Mouse (Mus musculus): ENCODE measurements around the gene Lrrc74a. TPM values are rescaled to one million over a fixed set of nuclear protein-coding genes. Genes with fewer than 3 reads are reported as not detected.
A peak's percentile ranks its signal among the peaks of the same experiment; 100 is the strongest.

The Lrrc74a gene
- total RNA-seq, 2 experiments from 2014 or later: not detected

DNA sequence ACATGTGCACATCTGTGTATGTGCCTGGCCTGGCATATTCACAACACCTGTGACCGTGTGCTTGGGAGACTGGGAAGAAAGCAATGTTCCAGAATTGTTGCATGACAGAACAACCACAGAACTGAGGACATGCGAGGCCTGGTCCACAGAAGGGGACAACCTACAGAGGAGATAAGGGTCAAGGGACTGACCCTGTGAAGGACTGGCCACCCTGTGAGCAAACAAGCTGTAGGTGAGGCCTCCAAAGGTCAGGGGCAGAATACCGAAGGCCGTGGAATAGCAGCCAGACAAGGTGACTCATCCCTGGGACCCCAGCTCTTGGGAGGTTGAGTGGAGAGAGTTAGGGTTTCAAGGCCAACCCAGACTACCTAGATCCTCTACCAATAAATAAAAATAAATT, 63.6 kb downstream of the Lrrc74a start:
- no peak for DNase-seq (ENCODE audit: low spot score in 2 of 2)
- Histone ChIP-seq H3K27ac (peak overlapping the region; percentile 68; the same call in 1 of the 2 replicates), H3K4me3 (no peak overlapping the region)
- no peak for TF ChIP-seq CTCF (conservative IDR thresholded peaks at IDR 0.05)

DNA sequence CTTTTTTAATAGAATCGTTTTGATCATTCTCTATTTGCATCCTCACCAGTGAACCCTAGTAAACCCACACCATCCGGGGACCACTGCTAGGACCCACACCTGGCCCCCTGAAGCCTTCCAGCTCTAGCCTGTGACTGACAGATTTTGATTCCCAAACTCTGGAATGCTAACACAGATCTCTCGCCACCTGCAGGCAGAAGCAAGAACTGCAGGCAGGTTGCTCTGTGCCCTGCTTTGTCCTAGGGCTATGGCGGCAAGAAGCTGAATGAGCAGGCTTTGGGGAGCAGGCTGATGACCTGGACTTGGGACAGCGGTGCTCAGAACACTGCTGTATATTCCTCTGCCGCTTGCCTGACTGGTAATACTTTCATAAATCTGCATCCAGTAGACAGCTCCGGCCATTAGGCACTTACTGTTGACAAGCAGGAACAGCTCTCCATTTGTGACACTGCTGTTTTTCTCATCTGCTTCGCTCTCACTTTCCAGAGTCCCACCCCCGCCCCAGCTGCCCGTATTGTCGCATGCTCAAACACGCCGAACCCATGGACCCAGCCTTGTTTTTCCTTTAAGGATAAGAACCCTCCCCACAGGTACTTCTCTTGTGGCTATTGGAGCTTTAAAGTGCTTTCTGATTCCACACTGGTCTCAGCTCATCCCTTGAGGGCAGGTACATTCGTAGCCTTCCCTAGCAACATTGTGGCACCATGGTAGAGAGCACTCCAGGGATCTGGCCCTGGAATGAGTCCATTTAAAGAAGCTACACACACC, 64.8 kb downstream of the Lrrc74a start:
- peak overlapping the region; percentile 97 for H3K27ac ChIP-seq
- TF ChIP-seq CTCF (conservative IDR thresholded peaks at IDR 0.05): peak; percentile 97
- peak overlapping the region; percentile 22; the same call in 1 of the 2 replicates for H3K4me3 ChIP-seq
- DNase-seq (ENCODE audit: low spot score in 2 of 2): peak; percentile 81 to 93

DNA sequence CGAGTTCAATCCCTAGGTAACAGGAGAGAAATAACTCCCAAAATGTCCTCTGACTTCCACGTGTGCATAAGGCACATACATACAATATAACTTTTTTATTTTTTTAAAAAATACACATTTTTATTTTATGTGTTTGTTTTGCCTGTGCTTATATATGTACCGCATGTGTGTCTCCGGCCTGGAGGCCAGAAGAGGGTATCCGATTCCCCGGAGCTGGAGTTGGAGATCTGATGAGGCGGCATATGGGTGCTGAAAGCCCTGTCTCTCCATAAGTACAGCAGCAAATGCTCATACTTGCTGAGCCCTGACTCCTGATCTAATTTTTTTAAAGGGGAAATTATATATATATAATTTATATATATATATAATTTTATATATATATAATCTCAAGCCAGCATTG, 65.6 kb downstream of the Lrrc74a start:
- H3K4me3 ChIP-seq: no peak overlapping the region
- peak overlapping the region; percentile 97 for H3K27ac ChIP-seq
- DNase-seq (ENCODE audit: low spot score in 2 of 2): no peak
- TF ChIP-seq CTCF (conservative IDR thresholded peaks at IDR 0.05): no peak; the same call in 1 of the 2 replicates

DNA sequence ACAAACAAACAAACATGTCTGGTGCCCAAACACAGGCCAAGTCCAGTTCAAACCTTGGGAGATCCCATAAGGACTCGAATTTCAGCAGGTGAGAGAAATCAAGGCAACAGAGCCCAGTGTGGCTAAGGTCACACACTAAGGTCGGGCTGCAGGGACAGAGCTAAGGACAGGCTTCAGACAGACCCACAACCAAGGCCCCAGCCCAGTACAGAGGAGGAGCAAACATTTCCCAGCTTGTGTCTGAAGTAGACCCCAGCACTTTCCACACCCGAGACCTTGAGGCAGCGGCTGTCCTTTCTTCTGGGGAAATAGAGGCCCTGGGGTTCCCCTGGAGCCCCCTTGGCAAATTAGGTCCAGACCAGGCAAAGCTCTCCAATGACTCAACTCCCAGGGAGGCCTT, 66.2 kb downstream of the Lrrc74a start:
- TF ChIP-seq CTCF (conservative IDR thresholded peaks at IDR 0.05): no peak
- Histone ChIP-seq H3K27ac (peak overlapping the region; percentile 97), H3K4me3 (no peak overlapping the region; the same call in 1 of the 2 replicates)
- no peak for DNase-seq (ENCODE audit: low spot score in 2 of 2)

DNA sequence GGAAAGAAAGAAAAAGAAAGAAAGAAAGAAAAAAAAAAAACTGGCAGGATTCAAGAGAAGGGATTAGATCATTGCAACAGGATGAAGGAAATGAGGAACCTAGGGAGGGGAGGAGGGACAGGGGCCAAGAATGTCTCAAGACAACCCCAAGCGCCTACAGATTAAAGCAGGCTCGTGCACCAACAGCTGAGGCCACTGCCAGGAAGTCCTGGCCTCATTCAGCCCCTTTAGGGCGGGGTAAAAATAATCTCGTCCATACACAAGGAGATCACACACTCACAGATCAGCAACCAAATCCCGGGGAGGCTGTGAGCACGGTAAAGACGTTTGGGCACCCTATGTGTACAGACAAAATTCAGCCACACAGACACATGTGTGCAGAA, 66.6 kb downstream of the Lrrc74a start:
- no peak for TF ChIP-seq CTCF (conservative IDR thresholded peaks at IDR 0.05)
- no peak for DNase-seq (ENCODE audit: low spot score in 2 of 2)
- peak overlapping the region; percentile 41 for H3K4me3 ChIP-seq
- H3K27ac ChIP-seq: peak overlapping the region; percentile 97

DNA sequence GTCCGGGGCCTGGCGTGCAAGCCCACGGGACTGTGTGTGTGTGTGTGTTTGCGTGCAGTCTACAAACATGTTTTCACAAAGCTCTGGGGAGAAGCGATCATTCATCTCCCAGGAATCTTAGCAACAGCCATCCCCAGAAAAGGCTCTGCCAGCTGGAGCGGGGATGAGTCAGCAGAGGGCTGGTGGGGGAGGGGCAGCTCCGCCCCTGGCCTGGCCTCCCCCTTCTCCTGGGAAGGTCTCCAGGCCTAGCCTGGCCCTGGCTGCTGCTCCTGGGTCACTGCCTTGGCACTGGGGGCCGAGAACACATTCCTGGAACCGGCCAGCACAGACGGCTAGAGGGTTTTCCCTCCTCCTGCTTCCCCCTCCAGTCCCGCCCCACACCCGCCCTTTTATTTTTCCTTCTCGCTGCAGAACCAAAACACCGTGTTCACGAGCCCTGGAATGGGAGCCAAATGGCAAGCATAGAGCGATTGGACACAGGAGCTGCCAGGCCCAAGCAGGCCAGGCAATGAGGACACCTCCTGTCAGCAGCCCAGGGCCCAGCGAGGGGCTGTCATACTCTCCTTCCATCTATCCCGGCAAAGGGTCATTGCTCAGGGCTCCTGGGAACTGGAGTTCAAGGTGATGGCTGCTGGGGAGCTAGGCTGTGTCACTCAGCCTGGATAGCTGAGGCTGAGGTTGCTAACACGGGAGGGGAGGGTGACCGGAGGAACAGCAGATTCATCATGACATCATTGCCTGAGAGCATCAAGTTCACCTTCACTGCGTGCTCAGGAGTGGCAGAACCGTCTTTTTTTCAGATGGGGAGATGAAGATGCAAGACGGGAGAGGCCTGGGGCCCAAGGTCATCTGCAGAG, 67.2 kb downstream of the Lrrc74a start:
- Histone ChIP-seq H3K4me3 (peak overlapping the region; percentile 41), H3K27ac (peak overlapping the region; percentile 97)
- no peak for TF ChIP-seq CTCF (conservative IDR thresholded peaks at IDR 0.05)
- DNase-seq (ENCODE audit: low spot score in 2 of 2): peak; percentile 93 to 94

DNA sequence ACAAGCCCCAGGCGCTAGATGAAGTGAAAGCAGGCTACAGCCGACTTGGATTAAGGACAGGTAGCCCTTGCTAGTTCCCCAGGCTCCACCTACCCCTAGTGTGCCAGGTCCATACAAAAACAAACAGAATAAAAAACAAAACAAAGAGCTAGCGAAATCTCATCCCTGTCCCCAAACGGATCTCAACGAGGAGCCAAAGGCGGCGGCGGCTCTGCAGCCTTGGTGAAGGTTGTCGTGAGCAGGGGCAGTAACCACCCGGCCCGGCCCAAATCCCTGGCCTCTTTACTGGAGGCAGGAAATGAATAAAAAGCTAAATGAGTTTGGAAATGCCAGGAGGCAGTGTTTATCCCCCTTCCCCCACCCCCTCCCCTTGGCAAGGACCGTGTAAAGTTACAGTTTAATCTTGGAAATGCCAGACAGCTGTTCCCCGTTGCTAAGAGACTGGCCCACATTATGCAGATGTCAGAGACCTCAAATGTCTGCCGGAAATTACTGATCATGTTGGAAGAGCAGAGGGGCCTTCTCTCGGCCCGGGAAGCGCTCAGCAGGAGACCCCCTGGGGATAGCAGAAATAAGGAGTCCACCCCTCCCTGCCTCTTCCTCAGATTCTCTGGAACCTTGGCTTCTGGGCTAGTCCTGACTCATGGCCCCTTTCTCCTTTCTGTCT, 68.0 kb downstream of the Lrrc74a start:
- no peak for TF ChIP-seq CTCF (conservative IDR thresholded peaks at IDR 0.05)
- Histone ChIP-seq H3K27ac (peak overlapping the region; percentile 97), H3K4me3 (peak overlapping the region; percentile 38; the same call in 1 of the 2 replicates)
- DNase-seq (ENCODE audit: low spot score in 2 of 2): no peak

DNA sequence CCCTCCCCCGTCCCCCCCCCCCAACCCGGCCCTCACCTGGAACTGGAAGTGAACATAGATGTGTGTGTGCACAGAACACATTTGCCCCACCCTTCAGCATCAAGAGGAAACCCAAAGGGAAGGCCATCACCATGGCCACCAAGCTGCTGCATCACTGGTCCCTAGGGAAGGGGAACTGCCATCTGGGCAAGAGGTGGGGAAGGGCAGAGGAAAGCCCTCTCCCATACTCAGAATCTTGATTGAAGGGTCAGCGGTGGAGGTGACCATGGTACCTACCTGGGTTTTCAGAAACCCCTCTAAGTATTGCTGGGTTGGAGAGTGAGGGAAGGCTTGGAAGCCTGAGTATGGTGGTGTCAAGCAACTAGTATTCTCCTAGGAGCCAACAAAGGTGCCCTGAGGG, 68.7 kb downstream of the Lrrc74a start:
- no peak for DNase-seq (ENCODE audit: low spot score in 2 of 2)
- no peak for TF ChIP-seq CTCF (conservative IDR thresholded peaks at IDR 0.05)
- H3K27ac ChIP-seq: peak overlapping the region; percentile 97
- H3K4me3 ChIP-seq: no peak overlapping the region

DNA sequence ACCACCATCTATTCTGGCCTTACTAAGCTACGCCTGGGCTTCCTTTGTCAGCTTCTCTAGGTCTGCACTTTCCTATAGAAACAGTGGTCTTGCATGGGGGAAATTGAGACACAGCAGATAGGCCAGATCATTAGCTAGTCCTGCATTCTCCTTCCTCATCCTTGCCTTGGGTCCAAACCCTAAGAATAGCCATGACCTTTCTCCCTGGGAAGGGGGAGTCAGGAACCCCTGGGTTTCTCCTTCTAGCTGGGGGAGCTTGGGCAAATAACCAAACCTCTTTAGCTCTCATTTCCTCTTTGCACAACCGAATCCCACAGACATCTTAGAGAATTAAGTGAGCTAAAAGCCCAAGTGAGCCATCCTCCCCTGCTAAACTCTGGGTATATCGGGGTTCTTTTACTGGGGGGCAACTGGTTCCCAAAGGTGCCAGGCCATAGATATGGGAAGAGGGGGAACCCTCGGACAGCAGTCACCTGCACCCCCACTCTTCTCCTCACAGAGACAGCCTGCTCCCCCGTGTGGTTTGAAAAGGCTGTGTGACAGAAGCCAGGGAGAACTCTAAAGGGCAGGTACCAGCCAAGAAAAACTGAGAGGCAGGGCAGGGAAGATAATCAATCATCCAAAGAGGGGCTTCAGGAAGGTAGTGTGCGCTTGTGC, 69.6 kb downstream of the Lrrc74a start:
- peak; percentile 65 for TF ChIP-seq CTCF (conservative IDR thresholded peaks at IDR 0.05)
- H3K27ac ChIP-seq: peak overlapping the region; percentile 79
- peak in 1 of 2 experiments; percentile 42 for DNase-seq (ENCODE audit: low spot score in 2 of 2)
- no peak overlapping the region for H3K4me3 ChIP-seq

DNA sequence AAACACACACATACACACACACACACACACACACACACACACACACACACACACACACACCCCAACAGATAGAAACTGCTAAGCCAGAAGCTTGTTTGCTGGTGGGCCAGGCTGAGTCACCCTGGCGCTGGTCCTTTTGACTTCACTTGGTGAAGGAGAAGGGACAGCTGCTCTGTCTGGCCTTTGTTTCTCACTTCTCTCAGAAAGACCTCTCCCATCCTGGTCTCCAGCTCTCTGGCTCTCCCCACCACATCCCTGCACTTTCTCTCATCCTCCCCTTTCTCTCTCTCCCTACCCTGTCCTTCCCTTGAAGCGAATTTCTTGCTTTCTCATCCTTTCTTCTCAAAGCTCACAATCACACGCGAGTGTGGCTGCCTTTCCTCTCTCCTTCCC, 70.1 kb downstream of the Lrrc74a start:
- no peak for DNase-seq (ENCODE audit: low spot score in 2 of 2)
- no peak for TF ChIP-seq CTCF (conservative IDR thresholded peaks at IDR 0.05)
- Histone ChIP-seq H3K27ac (peak overlapping the region; percentile 94), H3K4me3 (no peak overlapping the region)

DNA sequence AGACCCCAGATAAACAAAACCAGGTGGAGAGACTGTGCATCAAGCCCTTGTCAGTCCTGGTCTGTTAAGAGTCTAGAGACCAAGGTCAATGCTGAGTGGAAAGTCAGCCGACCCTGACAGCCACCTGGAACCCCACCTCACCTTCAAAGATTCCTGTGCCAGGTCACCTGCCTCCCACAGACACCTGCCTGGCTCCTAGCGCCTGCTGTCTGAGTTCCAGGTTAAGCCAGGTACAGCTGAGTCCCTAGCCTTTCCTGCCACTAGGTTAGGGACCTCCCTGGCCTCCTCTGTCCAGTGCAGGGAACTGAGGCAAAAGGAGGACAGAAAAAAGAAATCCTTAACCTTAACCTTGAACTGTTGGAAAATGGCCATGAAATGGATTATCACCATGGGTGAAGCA, 70.7 kb downstream of the Lrrc74a start:
- no peak for TF ChIP-seq CTCF (conservative IDR thresholded peaks at IDR 0.05)
- Histone ChIP-seq H3K4me3 (no peak overlapping the region), H3K27ac (peak overlapping the region; percentile 94)
- no peak for DNase-seq (ENCODE audit: low spot score in 2 of 2)

DNA sequence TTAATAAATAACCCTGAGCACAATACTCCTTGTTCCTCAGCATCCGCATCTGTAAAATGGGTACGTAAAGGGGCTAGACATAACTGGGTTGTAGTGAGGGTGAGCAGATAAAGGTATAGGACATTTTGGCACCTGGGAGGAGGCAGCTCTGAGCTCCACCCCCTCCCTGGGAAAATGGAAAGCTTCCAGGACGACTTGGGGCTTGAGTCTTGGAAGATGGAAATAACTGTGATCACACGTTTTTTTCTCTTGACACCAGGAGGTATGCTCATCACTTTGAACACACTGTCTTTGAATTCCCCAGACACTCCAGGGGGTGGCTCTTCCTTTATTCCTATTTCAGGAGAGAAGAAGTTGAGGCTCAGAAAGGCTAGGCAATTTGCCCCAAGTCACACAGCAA, 71.1 kb downstream of the Lrrc74a start:
- Histone ChIP-seq H3K27ac (peak overlapping the region; percentile 94), H3K4me3 (no peak overlapping the region)
- TF ChIP-seq CTCF (conservative IDR thresholded peaks at IDR 0.05): no peak
- DNase-seq (ENCODE audit: low spot score in 2 of 2): no peak
